Mouse (Mus musculus): ENCODE results near the gene Bcr.

Gene Bcr

GRCm38 (mm10) chr10:75094338-75094737 is 33.9 kb downstream of the Bcr start:
- DNase-seq (ENCODE audit: low spot score in 2 of 2): no peak

DNA sequence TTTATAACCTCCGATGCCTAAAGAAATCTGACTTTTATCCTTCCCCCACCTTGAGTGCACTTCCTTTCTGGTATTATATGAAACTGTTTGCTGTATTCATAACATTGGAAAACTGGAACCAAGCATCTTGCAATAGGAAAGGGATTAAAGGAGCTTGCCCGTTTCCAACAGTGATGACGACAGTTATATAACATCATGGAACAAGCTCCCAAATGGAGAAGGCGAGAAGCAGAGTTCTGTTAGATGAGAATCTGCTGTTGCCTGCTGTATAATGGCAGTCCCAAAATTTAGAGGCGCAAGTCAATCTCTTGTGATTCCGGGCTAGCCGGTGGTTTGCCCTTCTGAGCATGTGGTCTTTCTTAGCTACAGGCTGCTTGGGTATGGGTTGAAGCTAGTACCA is 34.8 kb downstream of the Bcr start:
- no peak for DNase-seq (ENCODE audit: low spot score in 2 of 2)

DNA sequence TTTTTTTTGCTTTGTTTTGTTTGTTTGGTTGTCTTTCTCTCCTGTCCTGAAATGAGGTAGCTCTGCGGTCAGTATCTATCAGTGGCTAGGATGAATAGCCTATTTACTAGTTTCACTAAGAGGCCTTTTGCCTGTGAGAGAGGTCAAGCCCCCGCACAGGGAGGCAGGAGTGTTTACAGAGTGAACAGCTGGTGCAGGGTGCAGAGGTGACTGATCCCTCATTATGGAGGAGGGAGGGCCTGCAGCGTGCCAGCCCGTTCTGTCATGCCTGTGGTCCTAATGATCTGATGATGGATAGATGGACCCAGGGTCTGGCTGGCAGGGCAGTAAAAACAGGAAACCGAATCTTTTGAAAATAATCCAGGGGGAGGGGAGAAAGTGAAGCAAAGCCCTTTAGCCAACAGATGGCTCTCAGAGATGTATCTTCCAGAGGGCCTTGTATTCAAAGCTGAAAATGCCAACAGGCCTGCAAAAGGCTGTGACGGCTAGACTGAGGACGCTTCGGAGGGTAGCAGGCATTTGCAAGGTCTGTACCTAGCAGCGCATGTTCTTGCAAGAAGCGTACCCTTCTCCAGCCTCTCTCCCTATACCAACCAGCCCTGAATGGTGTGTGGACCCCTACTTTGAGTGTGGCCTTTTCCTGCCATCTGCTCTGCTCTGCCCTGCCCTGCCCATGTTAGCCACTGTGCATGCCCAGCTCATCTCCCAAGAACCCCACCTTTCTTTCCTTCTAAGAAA is 38.2 kb downstream of the Bcr start:
- DNase-seq (ENCODE audit: low spot score in 2 of 2): no peak

GRCm38 (mm10) chr10:75100298-75100697 is 39.9 kb downstream of the Bcr start:
- DNase-seq (ENCODE audit: low spot score in 2 of 2): no peak

GRCm38 (mm10) chr10:75103502-75103901 is 43.1 kb downstream of the Bcr start:
- DNase-seq (ENCODE audit: low spot score in 2 of 2): no peak

DNA sequence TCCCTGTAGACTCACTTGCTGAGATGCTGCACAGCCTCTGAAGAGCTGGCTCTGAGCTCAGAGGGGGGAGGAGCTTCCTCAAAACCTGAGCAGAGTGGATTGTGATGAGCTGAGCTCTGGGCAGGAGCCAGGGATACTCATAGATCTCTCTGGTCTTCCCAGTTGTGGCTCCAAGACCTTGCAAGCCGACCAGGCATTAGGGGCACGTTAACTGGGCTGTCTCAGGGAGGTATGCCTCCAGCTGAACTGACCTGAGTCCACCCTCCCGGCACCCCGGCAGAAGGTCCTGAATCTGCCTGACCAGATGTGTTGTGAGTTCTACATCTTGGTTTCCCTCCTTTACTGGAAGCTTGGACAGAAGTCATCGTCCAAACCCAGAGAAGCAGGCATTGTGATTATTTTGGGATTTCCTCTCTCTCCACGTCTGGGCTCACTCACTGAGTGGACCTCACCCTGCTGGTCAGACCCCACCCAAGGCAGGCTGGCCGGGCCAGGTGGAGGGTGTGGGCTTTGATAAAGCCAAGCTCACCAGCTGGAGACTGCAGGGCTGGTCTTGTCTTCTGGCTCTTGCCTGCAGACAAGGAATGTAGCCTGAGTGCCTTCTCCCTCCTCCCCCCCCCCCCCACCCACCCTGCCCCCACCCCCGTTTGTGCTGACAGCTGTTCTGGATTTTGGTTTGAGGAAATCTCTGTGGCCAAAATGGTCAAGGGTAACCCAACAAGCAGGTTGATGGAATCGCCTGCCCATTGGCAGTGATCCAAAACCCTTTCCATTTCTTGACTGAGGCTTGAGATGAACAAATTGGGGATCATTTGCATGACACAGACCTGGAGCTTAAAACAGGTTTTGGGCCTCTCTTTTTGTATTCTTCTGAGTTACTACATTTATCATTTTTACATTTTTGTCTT is 44.1 kb downstream of the Bcr start:
- DNase-seq (ENCODE audit: low spot score in 2 of 2): no peak

DNA sequence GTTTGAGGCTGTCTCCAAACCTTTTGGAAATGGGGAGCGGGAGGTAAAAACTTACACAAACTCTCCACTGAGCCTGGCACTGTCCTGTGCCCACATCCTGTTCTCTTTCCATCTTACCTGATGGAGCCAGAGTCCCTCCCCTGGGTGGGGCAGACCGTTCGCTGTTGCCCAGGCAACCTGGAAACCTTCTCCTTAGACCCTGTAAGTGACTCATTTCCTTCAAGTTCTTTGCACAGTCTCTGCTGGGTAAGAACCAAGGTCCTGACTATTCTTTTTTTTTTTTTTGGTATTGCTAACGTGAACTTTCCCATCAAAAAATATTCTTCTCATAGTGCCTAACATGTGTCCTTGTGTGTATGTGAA is 44.7 kb downstream of the Bcr start:
- DNase-seq (ENCODE audit: low spot score in 2 of 2): peak in 1 of 2 experiments; percentile 37

- DNase-seq (ENCODE audit: low spot score in 2 of 2): no peak
Observed at GRCm38 (mm10) chr10:75105687-75106086, 45.3 kb downstream of the Bcr start.

- DNase-seq (ENCODE audit: low spot score in 2 of 2): no peak
Observed at GRCm38 (mm10) chr10:75106940-75107381, 46.6 kb downstream of the Bcr start.

- no peak for DNase-seq (ENCODE audit: low spot score in 2 of 2)
Observed at GRCm38 (mm10) chr10:75108092-75108491, 47.7 kb downstream of the Bcr start.

- no peak for DNase-seq (ENCODE audit: low spot score in 2 of 2)
Observed at GRCm38 (mm10) chr10:75111446-75112201, 51.2 kb downstream of the Bcr start.

- no peak for DNase-seq (ENCODE audit: low spot score in 2 of 2)
Observed at GRCm38 (mm10) chr10:75112405-75112804, 52.0 kb downstream of the Bcr start.

GRCm38 (mm10) chr10:75113620-75114019 is 53.2 kb downstream of the Bcr start:
- DNase-seq (ENCODE audit: low spot score in 2 of 2): no peak

DNA sequence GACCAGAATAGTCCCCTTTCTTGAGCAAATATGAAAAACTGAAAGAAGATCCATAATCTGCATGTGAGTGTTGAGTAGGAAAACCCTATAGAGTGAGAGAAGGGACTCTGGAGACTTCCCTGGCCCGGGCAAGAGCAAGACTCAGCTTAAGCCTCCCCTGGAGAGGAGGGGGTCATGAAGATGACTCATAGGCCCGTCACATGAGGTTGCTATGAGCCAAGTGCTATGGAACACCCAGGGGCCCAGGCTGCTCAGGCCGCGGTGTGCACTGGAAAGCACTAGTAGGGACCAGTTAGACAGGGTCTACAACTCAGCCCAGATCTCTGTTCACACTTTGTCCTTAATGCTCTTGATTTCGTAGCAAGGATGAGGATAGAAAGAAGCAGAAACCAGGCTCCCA is 54.8 kb downstream of the Bcr start:
- DNase-seq (ENCODE audit: low spot score in 2 of 2): no peak

GRCm38 (mm10) chr10:75116842-75117457 is 56.6 kb downstream of the Bcr start:
- DNase-seq (ENCODE audit: low spot score in 2 of 2): no peak

- no peak for DNase-seq (ENCODE audit: low spot score in 2 of 2)
Observed at GRCm38 (mm10) chr10:75118444-75118843, 58.1 kb downstream of the Bcr start.

DNA sequence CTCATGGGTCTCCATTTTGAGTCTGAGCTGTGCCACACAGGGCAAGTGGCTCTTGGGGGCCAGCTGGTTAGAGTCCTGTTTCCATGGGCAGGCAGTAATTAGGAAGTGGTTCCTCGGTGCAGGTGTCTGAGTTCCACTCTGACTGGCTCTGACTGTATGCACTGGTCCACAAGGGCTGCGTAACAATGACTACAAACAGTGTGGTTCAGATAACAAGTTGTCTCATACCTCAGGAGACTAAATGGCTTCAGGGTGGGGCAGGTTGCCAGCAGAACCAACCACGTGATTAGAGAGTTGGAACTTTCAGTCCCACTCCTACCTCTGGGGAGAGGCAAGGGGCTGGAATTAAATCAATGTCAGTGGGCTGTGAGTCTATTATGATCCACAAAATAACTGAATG is 59.0 kb downstream of the Bcr start:
- DNase-seq (ENCODE audit: low spot score in 2 of 2): no peak

GRCm38 (mm10) chr10:75120176-75120575 is 59.8 kb downstream of the Bcr start:
- no peak for DNase-seq (ENCODE audit: low spot score in 2 of 2)

DNA sequence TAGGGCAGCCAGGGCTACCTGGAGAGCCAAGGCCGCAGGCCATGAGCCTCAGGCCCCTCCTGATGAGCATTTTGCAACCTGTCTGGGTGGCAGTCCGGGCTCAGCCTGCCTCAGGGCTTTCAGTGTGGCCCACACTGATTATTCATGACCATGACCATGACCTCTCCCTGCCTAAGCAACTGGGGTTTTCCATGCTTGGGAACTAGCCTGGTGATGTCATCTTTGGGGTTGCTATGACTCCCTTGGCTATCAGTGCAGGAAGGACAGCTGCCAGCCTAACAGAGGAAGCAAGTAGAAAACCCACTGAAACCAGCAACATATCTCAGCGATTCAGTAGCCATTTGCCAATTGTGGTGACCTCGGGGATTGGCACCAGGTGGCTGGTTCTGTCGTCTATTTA is 60.6 kb downstream of the Bcr start:
- peak in 1 of 2 experiments; percentile 26 for DNase-seq (ENCODE audit: low spot score in 2 of 2)

GRCm38 (mm10) chr10:75125577-75125976 is 65.2 kb downstream of the Bcr start:
- no peak for DNase-seq (ENCODE audit: low spot score in 2 of 2)

DNA sequence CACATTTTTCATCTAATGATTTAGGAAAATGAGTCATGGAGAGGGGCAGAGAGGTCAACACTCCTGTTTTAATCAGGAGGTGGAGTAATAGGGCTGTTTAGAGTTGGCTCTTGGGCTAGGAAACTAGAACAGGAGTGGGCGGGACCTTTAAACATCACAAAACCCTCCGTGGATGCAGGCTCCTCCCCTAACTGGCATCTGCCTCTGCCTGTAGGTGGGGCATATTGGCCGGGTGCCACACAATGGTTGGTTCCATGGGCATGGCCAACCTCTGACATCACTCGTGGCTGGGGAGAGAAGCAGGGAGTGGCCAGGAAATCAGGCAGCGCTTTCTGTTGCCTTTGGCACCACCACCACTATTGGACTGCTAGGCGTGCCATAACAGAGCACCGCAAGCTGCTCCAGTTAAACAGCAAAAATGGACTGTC is 68.9 kb downstream of the Bcr start:
- peak in 1 of 2 experiments; percentile 72 for DNase-seq (ENCODE audit: low spot score in 2 of 2)

Data from spleen, postnatal 10 days (tissue).